Mouse (Mus musculus): ENCODE results near the gene Mdfi. TPM values are rescaled to one million over a fixed set of nuclear protein-coding genes. Genes with fewer than 3 reads are reported as not detected.
"Not testable (repeated sequence)": the region's sequence is repeated elsewhere in the genome, so short reads cannot be mapped to it uniquely, and the experiment has no call there.

Mdfi gene
- total RNA-seq (2021) = 1 to 10 TPM; 2.4 to 3.5 TPM
- long read RNA-seq, experiment 1 = 0 reads
- long read RNA-seq, experiment 2 = 0 reads

DNA sequence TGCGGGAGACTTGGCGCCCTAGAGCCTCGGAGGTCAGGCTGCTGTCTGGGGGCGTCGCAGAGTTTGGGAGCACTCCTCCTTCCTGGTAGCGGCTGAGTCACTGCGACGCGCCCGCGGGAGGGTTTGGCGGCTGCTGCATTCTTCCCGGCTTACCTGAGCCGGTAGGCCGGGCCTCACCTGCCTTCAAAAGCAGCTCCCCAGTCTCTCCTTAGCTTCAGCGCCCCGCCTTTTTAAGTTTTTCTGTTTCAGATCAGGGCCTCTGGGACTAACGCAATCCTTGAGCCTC, at the start of gene Mdfi:
TSS of gene Mdfi (minus strand) at position 210 of the 286 bp plus-strand sequence.
- intact Hi-C loops (cut with DNase I; ENCODE audit: low total_unique reads) = no loop called here
- DNase-seq = no peak

DNA sequence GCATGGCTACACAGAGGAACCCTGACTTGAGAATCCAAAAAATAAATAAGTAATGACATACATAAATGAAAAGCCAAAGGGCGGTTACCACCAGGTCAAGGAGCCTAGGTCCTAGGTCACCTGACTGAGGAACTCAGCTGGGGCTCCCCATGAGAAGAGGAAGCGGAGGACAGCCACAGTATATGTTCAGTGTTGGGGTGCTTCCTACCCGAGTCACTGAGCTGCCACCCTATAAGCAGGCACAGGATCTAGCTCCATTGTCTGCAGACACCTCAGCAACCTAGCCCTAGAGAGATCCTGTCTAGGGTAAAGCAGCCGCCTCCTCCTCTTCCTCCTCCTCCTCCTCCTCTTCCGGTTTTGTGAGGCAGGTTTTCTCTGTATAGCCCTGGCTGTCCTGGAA, 48.6 kb upstream of the Mdfi start:
- intact Hi-C loops (cut with DNase I; ENCODE audit: low total_unique reads) = no loop called here
- no peak for DNase-seq

DNA sequence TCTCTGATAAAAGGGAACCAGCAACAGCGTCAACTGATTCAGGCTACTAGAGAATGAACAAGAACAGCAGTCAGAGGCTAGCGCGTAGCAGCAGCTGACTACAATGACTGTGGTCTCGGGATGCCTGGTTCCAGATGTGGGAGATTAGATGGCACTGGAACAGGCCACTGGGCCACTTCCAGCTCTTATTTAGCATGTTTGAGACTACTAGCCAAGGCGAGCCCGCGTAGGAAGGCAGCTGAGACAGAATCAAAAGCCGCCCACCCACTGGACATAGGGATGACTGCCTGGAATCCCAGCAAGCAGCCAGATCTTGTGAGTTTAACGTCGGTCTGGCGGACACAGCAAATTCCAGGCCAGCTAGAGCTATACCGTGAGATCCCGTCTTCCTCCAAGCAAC, 46.8 kb upstream of the Mdfi start:
- DNase-seq = peak; percentile 38
- intact Hi-C loops (cut with DNase I; ENCODE audit: low total_unique reads) = no loop called here

DNA sequence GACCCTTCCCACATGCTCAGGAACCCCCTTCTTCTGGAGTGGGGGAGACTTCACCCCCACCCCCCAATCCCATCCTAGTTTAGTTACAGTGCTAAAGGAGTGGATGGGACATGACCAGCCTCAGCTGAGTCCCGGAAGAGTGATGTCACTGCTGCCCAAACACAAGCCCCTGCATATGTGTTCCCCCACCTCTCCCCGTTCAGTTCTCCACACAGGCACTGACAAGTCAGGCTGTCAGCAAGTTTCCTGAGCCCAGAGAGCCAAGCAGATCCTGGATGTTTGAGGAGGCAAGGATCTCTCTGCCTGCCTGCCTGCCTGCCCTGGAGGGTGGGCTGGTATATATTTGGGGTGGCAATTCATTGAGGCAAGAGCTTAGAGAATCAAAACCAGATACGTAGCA, 44.7 kb upstream of the Mdfi start:
- DNase-seq = no peak
- intact Hi-C loops (cut with DNase I; ENCODE audit: low total_unique reads) = loop anchor here (5.0 kb wide), 1 partner anchor 223 kb away; no protein-coding TSS in a partner anchor

DNA sequence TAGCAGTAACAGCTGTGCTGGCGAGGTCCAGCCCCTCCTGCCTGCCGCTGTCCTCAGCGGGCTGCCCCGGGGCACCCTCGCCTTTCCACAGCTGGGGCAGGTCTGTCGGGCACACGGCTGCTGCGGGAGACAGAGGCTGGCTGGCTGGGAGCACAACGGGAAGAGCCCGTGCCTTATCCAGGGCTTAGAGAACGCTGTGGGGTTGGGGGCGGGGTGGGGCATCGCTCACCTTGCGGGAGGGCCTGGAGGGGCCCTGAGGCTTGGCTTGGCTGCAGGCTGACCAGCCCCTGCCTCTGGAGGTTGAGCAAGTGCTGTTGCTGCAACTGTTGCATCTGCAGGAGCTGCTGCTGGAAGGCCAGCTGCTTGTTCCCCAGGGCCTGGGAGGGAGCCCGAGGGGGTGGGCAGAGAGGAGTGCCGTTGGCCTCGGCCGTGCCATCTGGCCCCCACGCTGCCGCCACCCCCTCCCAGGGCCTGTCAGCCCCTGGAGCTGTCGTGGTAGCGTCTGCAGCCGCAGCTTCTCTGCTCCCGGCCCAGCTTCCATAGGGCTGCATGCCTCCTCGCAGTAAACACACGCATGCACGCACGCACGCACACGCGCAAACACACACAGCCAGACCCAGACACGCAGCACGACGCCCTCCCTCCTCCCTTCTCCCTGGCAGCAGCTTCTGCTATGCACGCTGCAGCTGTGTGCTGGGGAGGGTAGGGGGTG, 44.0 kb upstream of the Mdfi start:
- intact Hi-C loops (cut with DNase I; ENCODE audit: low total_unique reads) = loop anchor here (5.0 kb wide), 1 partner anchor 224 kb away; no protein-coding TSS in a partner anchor
- DNase-seq = peak; percentile 62

DNA sequence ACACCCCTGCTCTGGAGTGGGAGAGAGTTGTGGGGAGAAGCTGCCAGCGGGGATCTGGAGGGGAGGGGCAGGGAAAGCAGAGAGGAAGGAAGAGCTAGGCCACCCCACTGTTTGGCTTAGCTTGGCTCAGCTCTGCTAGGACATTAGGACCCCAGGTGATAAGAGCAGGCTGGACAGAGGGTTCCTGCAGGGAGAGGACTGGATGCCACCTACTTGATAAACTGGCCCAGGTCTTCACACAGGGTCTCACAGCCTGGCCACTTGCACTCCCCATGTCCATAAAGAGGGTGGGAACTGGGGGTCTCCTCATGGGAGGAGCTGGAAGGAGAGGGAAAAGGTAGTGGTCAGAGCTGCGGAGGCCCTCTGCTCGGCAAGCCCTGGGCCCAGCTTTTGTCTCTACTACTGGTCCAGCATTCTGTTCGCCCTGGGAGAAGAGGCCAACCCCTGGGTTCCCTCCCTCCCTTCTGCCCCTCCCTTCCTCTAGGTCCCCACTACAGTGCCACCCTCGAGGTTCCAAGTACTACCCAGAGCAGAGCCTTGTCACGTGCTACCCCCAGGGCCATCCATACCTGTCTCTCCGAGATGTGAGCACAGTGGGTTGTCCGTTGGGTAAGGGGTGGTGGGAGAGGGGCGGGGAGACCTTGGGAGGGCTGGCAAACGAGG, 43.4 kb upstream of the Mdfi start:
- intact Hi-C loops (cut with DNase I; ENCODE audit: low total_unique reads) = loop anchor here (5.0 kb wide), 1 partner anchor 224 kb away; no protein-coding TSS in a partner anchor
- DNase-seq = no peak

DNA sequence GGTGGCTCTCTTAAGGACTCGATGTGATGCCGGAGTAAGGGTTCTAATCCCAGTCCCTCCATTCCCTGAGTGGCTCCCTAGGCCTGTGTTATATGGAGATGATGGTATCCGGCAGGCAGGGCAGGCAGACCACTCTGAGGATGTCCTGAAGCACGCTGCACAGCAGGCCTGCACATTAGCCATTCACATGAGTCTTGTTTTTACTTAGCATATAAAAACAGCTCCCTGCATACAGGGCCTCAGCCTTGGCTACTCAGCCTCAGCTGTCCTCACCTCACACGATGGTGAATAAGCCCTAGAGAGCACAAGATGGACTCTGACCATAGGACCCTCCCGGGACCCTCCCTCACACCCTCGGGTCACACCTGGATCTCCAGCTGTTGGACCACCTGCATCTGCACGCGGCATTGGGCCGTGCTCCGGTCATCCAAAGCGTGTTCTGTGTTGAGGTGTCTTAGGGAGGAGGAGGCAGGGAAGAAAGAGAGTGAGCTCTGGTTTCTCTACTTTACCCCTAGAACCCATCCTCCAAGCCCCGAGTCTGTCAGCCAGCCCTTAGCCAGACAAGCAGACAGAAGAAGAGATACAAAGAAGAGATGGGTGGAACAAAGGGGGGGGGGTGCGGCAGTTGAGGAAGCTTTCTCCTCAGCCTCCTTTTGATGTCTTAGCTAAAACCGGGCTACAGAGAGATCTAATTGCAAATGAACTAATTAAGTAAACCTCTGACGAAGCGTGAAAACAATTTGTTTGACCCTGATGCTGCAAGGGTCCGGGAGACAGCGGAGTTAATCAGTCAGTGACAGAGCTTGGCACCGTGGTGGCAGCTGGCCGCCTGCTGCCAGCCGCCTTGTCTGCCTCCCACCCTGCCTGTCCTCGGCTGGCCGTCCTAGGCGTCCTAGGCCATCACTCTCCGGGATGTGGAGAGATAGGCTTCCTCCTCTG, 42.6 kb upstream of the Mdfi start:
- intact Hi-C loops (cut with DNase I; ENCODE audit: low total_unique reads) = loop anchor here (5.0 kb wide), 1 partner anchor 225 kb away; no protein-coding TSS in a partner anchor

DNA sequence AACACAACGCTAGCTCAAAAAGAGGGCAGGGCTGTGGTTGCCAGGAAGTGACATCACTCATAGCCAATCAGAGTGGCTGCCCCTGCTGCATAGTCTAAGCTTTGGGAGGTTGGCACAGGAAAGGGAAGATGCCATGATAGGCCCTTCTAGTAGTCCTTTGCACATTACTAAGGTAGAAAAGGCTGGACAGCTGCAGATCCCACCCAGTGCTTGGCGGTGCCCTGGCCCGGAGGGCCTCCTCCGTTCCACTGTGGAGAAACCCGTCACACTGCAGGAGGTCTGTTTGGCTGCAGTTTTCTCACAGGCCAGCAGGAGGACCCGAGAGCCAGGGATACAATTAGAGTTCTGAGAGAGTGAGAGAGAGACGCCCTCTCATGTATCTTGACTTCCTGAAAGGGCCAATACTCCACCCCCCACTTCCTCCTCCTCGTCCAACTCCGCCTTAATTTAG, 38.9 kb upstream of the Mdfi start:
- DNase-seq = peak; percentile 71
- intact Hi-C loops (cut with DNase I; ENCODE audit: low total_unique reads) = loop anchor here (5.0 kb wide), 1 partner anchor 164 kb away; the partner anchor contains the start of gene 1700122O11Rik

More for the DNA sequence above, 42.6 kb upstream of the Mdfi start:
- DNase-seq = no peak

DNA sequence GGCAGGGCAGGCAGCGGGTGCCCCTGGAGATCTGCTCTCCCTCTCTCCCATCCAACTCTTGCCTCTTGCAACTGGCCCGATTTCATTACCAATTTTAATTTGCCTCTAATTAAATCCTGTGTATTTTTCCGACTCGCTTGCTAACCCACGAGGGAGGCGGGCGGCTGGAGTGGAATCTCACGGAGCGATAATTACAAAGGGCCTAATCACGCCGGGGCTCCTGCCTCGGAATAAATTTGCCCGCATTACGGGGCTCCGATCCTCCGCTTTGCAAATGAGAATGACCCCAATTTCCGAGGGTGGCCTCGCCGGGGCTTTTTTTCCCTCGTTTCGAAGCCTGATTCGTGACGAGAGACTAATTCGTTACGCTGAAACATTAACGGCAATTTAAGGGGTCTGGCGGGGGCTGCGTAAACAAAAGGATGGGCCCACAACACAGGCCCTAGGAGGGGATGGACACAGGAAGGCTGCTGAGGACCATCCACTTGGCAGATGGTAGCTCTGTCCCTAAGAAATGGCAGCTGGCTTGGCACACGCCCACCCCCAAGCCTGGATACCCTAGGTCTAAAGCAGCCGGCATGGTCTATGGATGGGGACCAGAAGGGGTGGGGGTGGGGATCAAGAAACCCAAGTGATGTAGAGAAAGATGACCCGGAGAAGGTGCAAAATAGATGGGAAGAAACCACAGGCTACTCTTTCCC, 38.0 kb upstream of the Mdfi start:
- intact Hi-C loops (cut with DNase I; ENCODE audit: low total_unique reads) = loop anchor here (5.0 kb wide), 1 partner anchor 165 kb away; the partner anchor contains the start of gene 1700122O11Rik

DNA sequence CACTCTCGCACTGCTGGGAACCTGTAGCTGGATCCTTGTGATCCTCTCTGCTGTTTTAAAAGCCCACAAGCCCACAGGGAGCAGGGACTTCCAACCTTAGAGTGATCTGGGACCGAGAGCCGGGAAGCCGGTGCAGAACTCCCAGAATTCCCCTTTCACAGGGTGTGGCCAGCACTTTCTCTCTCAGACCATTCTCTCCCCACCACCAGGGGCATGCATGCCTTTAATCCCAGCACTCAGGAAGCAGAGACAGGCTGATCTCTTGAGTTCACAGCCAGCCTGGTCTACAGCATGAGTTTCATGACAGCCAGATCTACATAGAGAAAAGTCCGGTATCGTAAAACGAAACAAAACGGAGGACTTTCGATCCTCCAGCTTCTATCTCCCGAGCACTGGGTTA, 35.4 kb upstream of the Mdfi start:
- intact Hi-C loops (cut with DNase I; ENCODE audit: low total_unique reads) = loop anchor here (5.0 kb wide), 2 partner anchors 78 to 167 kb away; partner anchors contain the start of gene 1700122O11Rik
- DNase-seq = no peak

More for the DNA sequence above, 38.0 kb upstream of the Mdfi start:
- DNase-seq = no peak

DNA sequence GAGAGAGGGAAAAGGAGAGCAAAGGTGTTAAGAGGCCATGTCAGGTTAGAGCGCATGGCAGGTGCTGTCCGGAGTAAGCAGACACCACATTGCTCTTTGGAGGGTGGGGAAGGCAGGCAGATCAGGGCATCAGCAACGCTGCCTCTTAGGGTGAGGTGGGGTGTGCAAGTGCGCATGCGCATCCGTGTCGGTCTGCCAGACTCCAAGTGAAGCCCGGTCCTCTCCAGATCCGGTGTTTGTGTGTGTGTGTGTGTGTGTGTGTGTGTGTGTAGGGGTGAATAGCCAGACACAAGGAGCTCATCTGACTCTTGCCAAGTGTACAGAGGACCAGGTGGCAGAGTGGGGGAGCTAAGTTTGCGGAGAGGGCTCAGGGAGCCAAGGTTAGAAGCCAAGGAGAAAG, 31.5 kb upstream of the Mdfi start:
- intact Hi-C loops (cut with DNase I; ENCODE audit: low total_unique reads) = loop anchor here (5.0 kb wide), 1 partner anchor 74 kb away; no protein-coding TSS in a partner anchor

DNA sequence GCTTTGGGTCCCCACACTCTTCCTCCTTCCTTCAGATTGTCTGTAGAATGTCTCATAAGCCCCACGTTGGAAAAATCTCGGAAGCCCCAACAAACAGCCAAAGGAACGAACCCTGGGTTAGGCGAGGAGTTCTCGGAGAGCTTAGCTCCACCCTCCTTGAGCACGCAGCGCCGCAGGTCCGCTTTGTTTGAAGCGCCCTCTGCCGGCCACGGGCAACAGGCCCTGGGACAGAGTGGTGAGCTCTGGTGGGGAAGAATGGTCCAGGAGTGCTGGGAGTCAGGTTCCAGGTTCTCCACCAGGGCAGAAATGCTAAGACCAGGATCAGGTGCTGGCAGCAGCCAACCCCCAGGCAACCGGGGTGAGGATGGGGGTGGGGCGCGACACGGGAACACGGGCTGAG, 30.0 kb upstream of the Mdfi start:
- intact Hi-C loops (cut with DNase I; ENCODE audit: low total_unique reads) = no loop called here
- DNase-seq = peak; percentile 89

More for the DNA sequence above, 31.5 kb upstream of the Mdfi start:
- DNase-seq = no peak

DNA sequence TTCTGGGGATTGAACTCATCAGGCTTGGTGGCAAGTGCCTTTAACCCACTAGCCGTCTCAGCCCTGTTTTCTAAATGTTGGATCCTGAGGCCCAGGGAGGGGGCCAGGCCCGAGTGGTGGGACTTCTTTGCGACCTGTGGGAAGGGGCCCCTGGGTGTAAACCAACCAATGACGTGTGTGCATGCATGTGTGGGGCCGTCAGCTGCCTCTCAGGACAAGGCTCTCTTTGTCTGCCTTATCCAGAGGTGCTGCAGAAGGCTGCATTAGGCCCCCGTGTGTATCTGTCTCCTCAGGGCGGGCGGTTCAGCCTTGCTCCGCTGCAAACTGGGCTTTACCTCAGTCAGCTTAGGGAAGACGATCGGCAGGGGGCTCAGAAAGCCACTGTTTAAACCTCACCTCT, 28.9 kb upstream of the Mdfi start:
- DNase-seq = no peak
- intact Hi-C loops (cut with DNase I; ENCODE audit: low total_unique reads) = no loop called here

DNA sequence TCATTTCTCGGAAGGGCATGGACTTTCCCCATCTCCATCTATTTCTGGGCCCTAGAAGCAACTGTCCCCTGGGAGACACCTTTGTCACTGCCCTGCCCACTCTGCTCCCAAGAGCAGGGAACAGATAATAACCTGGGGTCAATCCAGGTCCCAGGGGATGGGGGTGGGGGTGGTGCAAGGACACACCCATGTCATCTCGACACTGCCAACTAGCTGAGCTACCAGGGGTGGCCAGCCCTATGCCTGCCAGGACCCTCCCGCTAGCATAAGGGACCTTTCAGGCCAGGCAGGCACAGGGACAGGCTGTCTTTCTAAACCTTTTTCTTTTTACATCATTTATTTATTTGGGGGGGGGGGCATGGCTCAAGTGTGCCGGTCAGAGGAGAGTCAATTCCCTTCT, 28.5 kb upstream of the Mdfi start:
- DNase-seq = no peak
- intact Hi-C loops (cut with DNase I; ENCODE audit: low total_unique reads) = no loop called here

DNA sequence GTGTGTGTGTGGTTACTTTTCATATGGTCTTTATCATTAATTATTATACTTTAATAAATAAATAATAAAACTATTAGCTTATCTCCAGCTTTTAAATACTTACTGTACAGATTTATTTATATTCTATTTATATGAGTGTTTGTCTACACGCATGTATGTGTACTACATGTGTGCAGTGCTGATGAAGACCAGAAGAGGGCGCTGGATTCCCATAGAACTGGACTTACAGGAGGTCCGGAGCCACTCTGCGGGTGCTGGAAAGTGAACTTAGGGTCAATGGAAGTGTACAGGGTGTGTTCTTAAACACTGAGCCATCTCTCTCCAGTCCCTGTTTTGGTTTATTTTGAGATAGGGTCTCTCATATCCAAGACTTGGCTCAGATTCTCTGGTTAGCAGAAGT, 21.1 kb upstream of the Mdfi start:
- no peak for DNase-seq
- intact Hi-C loops (cut with DNase I; ENCODE audit: low total_unique reads) = no loop called here

DNA sequence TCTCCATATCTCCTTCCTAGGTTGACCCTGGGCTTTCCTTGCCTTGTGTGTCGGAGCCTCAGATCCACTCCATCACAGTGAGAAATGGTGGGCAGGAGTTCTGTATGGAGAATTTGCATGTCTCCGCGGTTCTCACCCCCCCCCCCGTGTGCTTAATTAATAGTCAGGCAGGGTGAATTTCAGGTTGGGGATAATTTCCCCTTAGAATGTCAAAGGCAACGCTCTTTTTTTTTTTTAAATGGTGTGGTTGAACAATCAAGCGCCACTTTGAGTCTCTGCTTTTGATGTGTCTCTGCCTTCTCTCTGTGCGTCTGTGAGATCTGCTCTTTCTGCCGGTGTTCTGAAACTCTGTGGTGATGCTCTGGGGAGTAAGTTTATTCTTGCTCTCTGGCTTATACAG, 20.4 kb upstream of the Mdfi start:
- DNase-seq = no peak
- intact Hi-C loops (cut with DNase I; ENCODE audit: low total_unique reads) = no loop called here

DNA sequence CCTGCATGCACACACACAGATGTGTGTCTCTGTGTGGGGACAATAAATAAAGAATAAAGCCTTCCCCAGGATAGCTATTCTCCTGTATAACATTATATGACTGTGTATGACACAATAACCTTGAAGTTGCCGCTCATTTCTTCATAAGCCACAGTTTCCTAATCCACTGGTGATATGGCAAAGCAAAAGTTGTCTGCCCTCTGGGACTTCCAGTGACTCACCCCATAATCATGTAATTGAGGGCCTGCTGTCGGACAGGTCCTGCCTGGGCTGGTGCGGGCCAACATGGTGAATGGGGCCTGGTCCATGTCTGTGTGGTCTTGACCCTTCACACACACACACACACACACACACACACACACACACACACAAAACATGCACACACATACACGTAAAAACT, 19.3 kb upstream of the Mdfi start:
- intact Hi-C loops (cut with DNase I; ENCODE audit: low total_unique reads) = no loop called here
- no peak for DNase-seq

DNA sequence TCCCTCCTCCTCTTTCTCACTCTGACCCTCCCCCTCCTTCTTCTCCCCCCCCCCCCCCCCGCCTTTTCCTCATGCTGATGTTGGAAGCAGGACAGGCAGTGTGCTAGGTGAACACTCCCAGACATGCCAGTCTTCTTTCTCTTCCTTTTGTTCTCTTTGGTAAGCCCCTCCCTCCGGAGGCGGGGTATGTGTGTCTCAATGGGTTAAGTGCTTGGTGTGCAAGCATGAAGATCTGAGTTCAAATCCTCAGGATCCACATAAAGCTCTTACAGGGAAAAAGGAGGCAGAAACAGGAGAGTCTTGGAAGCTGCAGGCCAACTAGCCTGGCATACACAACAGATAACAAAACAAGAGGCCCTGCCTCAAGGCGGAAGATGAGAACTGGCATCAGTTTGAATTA, 18.8 kb upstream of the Mdfi start:
- intact Hi-C loops (cut with DNase I; ENCODE audit: low total_unique reads) = no loop called here
- no peak for DNase-seq

DNA sequence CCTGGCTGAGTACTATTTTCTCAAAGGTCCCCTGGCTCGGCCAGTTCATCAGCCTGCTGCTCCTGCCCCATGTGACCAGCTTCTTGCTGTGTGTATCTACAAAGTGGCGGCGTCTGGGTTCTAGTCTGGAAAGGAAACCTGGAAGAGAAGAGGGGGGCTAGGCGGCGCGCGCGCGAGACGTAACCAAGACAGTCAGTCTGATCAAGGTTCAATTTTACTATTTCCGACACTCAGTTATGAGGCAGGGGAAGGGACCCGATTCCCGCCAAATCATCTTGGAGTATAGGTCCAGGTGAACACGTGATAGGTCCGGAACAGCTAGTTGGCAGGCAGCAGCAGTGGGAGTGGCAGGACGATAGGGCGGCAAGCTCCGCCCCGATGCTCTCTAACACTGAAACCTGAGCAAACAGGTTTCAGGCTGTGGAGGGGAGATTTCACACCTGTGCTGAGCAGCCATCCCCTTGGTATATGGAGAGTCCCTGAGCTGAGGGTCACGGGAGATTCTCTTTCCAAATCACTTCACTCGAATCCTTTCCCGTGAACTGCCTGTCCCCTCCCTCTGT, 17.4 kb upstream of the Mdfi start:
- DNase-seq; intact Hi-C loops (cut with DNase I; ENCODE audit: low total_unique reads): not testable (repeated sequence)

All from gastrocnemius, postnatal 14 days (tissue).